Mouse (Mus musculus) G1E (cell line): Measurements from ENCODE around the gene Zscan10.
"Not testable (repeated sequence)": the region's sequence is repeated elsewhere in the genome, so short reads cannot be mapped to it uniquely, and the experiment has no call there.

Experiments
- CTCF ChIP-seq: IDR thresholded peaks from 2 replicates; pipeline ENCODE4 v1.5.1; 2012; ENCODE audit warnings: low read depth, low read length, inconsistent platforms, mixed read lengths
- GATA1 ChIP-seq: IDR thresholded peaks from 2 replicates; pipeline ENCODE4 v1.6.1; 2012; ENCODE audit warnings: borderline replicate concordance, low read length, inconsistent platforms, mixed read lengths
- GATA2 ChIP-seq: IDR thresholded peaks from 2 replicates; pipeline ENCODE4 v1.6.1; 2012; ENCODE audit warnings: low read depth, low read length, inconsistent platforms, borderline replicate concordance

DNA sequence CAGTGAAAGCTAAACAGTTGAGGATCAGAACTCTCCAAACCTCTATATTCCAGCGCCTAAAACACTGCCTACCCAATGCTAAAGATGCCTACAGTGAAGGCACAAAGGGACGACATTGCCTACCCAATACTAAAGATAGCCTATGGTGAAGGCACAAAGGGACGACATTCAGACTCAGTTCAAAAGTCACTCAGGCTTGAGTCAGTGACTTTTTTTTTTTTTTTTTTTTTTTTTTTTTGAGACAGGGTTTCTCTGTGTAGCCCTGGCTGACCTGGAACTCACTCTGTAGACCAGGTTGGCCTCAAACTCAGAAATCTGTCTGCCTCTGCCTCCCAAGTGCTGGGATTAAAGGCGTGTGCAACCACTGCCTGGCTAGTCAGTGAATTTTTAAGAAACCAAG, 5.5 kb upstream of the Zscan10 start:
- not testable (repeated sequence) for TF ChIP-seq CTCF, GATA1, GATA2
